Mouse (Mus musculus): Measurements from ENCODE around the gene Def8. TPM values are rescaled to one million over a fixed set of nuclear protein-coding genes. Genes with fewer than 3 reads are reported as not detected.
"Not testable (repeated sequence)": the region's sequence is repeated elsewhere in the genome, so short reads cannot be mapped to it uniquely, and the experiment has no call there.

Gene Def8
- total RNA-seq, 2 experiments from 2014 or later, result 55.6 to 75.5 TPM

DNA sequence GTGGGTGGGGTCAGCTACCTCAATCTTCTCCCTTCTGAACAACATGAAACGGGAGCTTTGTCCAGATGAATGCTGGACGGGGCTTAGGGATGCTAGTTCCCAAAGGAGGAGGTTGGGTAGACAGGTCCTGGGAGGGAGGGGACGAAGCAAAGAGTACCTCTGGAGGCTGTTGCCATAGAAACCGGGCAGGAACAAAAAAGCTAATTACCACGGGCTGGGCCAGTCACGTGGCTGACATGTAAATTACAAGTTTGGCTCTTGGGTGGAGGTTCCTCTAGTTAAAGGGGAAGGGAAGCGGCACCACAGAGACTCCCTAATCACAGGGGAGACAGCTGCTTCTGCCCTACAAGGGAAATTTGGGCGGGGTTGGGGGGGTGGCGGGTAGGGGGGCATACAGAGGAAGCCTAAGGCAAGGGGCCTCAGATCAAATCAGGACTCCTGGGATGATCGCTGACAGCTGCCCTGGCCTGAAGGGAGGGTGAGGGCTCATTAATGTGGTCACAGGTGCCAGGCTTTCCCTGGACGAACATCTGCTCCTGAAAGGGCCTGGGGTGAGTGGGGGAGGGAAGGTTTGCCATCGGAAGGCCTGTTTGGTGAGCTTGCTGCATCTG, 10.7 kb upstream of the Def8 start:
- 0 out of 2 replicates have a peak, but pooled peaks have one; percentile 16 for ATAC-seq (replicated peaks; ENCODE audit: poor library complexity, severe bottlenecking)

- ATAC-seq (replicated peaks; ENCODE audit: poor library complexity, severe bottlenecking), result no peak
Observed at GRCm38 (mm10) chr8:123414255-123414654, 9.1 kb upstream of the Def8 start.

DNA sequence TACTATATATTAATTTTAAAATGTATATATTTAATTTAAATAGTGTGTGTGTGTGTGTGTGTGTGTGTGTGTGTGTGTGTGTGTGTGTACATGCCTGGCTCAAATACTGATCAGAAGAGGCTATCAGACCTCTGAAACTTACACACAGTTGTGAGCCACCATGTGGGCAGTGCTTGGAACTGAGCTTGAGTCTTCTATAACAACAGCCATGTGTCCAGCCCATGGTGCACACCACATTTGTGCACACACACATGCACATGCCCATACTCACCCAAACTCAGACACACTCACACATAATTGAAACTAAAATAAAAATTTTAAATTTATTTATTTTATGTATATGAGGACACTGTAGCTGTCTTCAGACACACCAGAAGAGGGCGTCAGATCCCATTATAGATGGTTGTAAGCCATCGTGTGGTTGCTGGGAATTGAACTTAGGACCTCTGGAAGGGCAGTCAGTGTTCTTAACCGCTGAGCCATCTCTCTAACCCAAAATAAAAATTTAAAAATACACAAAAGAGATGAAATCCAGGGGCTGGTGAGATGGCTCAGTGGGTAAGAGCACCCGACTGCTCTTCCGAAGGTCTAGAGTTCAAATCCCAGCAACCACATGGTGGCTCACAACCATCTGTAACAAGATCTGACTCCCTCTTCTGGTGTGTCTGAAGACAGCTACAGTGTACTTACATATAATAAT, 8.2 kb upstream of the Def8 start:
- ATAC-seq (replicated peaks; ENCODE audit: poor library complexity, severe bottlenecking), result not testable (repeated sequence)

DNA sequence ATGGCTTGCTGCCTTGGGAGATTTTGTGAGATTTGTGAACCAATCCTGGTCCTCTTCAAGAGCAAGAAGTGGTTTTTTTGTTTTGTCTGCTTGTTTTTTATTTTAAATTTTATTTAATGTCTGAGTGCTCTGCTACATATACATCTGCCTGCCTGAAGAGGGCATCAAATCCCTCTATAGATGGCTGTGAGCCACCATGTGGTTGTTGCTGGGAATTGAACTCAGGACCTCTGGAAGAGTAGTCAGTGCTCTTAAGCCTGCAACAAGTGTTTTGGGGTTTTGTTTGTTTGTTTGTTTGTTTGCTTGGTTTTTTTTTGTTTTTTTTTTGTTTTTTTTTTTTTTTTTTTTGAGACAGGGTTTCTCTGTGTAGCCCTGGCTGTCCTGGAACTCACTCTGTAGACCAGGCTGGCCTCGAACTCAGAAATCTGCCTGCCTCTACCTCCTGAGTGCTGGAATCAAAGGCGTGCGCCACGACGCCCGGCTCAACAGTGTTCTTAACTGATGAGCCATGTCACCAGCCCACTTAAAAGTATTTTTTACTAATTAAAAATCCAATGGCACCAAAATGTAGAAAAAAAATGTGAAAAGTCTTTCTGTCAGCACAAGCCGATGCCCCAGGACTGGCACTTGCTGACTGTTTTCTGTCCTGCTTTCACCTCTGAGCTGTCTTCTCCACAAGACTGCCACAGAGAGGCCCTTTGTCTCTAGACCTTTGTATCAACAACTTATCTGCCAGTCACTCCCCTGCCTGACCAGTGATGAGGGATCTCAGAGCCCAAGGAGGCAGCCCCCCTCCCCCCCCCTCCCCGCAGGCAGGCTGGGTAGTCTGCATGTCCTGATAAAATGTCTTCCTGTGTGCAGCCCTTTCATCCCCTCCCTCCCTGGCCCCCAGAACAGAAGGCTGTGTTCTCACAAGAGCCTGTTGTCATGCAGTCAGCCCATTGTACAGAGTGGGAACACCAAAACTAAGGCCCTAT, 7.1 kb upstream of the Def8 start:
- no peak for ATAC-seq (replicated peaks; ENCODE audit: poor library complexity, severe bottlenecking)

DNA sequence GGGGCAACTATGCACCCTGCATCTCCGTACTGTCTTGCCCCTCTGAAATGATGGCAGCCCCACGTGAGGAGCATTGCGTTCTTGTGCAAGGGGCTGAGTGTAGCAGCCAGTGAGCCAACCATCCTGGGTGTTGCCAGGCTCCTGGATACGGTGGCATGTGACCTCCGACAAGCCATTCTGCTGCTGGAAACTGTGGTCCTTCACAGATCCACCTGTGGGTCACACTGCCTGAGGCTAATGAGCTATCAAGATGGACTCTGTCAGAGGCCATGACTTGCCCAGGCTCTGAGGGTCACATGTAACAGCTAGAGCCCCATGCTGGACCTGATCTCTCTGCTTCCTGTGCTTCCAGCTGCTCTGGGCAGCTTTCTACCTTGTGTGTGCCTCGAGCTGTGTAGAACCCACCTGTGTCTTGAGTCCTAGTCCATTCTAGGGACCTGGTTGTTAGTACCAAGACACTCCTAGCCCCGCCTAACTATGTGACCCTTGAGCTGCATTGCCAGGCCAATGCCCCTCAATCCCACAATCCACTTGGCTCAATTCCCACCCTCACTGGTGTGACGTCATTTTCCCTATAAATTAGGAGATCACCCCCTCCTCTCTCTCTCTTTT, 6.3 kb upstream of the Def8 start:
- ATAC-seq (replicated peaks; ENCODE audit: poor library complexity, severe bottlenecking), result no peak

DNA sequence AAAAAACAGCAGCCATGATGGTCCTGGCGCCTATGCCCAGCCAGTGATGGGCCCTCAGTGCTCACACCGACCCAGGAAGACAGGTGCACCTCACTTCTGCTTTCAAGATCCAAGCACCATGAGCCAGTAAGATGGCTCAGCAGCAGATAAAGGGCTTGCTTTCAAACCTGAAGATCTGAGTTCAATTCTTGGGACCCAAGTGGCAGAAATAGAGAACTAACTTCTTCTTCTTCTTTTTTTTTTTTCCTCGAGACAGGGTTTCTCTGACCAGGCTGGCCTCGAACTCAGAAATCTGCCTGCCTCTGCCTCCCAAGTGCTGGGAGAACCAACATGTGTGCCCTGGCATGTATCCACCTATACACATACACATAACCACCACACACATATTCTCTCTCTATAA, 3.6 kb upstream of the Def8 start:
- no peak for ATAC-seq (replicated peaks; ENCODE audit: poor library complexity, severe bottlenecking)

GRCm38 (mm10) chr8:123420525-123421281, 2.6 kb upstream of the Def8 start:
- ATAC-seq (replicated peaks; ENCODE audit: poor library complexity, severe bottlenecking), result no peak

DNA sequence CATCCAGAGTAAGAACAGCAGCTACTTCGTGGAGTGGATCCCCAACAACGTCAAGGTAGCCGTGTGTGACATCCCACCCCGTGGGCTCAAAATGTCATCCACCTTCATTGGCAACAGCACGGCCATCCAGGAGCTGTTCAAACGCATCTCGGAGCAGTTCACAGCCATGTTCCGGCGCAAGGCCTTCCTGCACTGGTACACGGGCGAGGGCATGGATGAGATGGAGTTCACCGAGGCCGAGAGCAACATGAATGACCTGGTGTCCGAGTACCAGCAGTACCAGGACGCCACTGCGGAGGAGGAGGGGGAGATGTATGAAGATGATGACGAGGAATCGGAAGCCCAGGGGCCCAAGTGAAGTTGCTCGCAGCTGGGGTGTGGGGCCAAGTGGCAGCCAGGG, 2.0 kb upstream of the Def8 start:
- no peak for ATAC-seq (replicated peaks; ENCODE audit: poor library complexity, severe bottlenecking)

DNA sequence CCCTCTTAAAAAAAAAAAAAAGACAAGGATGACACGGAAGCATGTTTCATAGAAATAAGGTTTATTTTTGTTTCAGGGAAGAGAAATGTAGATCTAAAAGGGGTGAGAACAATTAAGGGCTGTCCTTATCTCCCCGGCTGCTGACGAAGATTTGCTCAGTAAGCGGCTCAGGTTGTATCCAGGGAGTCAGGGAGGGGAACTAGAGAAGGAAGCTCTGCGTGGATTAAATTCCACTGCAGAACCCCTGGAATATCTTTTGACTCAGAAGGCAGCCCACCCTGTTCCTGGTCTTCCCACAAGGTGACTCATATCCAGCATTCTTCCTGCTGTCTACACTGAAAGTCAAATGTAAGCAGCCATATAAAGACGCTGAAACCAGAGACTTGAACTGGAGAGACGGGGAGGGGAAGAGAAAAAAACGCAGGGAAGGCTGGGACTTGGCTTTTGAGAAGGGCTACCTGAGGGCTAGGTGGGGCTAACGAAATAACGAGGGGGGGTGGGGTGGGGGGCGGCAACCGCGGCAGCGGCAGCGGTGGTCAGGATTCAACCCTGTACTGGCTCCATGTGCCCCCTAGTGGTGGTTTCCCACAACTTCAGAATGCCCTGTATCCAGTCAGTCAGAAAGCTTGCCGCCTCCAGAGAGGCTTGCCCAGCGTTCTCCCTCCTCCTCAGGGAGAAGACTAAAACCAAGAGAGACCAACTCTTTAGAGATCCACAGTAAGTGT, 1.1 kb upstream of the Def8 start:
- ATAC-seq (replicated peaks; ENCODE audit: poor library complexity, severe bottlenecking), result peak; percentile 53

- ATAC-seq (replicated peaks; ENCODE audit: poor library complexity, severe bottlenecking), result no peak
Observed at GRCm38 (mm10) chr8:123422781-123423159, 557 bp upstream of the Def8 start.

- no peak for ATAC-seq (replicated peaks; ENCODE audit: poor library complexity, severe bottlenecking)
Observed at GRCm38 (mm10) chr8:123426511-123427509, 3.5 kb downstream of the Def8 start.

GRCm38 (mm10) chr8:123427639-123428275, 4.4 kb downstream of the Def8 start:
- no peak for ATAC-seq (replicated peaks; ENCODE audit: poor library complexity, severe bottlenecking)

- ATAC-seq (replicated peaks; ENCODE audit: poor library complexity, severe bottlenecking), result no peak
Observed at GRCm38 (mm10) chr8:123428343-123428893, 5.1 kb downstream of the Def8 start.

- no peak for ATAC-seq (replicated peaks; ENCODE audit: poor library complexity, severe bottlenecking)
Observed at GRCm38 (mm10) chr8:123428939-123429721, 5.8 kb downstream of the Def8 start.

GRCm38 (mm10) chr8:123429722-123430013, 6.3 kb downstream of the Def8 start:
- ATAC-seq (replicated peaks; ENCODE audit: poor library complexity, severe bottlenecking), result not testable (repeated sequence)

DNA sequence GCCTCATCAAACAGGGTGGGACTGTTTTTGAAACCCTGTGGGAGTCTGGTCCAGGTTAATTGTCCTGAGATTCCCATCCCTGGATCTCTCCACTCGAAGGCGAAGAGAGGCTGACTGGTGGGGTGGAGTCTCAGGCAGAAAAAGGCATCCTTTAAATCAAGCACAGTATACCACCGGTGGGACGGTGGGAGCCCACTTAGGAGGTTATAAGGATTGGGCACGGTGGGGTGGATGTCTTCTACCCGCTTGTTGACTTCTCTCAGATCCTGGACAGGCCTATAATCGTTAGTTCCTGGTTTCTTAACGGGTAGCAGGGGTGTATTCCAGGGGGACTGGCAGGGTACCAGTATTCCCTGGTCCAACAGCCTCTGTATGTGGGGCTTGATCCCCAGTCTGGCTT, 7.6 kb downstream of the Def8 start:
- not testable (repeated sequence) for ATAC-seq (replicated peaks; ENCODE audit: poor library complexity, severe bottlenecking)

All from granulocyte monocyte progenitor cell, adult 5-6 weeks (primary cell).